Mouse (Mus musculus) forebrain, embryonic 15.5 days (tissue): ENCODE measurements around the gene Hist1h1b. TPM values are rescaled to one million over a fixed set of nuclear protein-coding genes. Genes with fewer than 3 reads are reported as not detected.
"Not testable (repeated sequence)": the region's sequence is repeated elsewhere in the genome, so short reads cannot be mapped to it uniquely, and the experiment has no call there.

Experiments
- ATAC-seq: fragments of 200-750 bp; cut with Nextera tagmentation; replicated peaks from 2 replicates; pipeline ENCODE4 v1.8.0; 2017; ENCODE audit warnings: mild to moderate bottlenecking, moderate TSS enrichment, moderate library complexity
- H3K27ac ChIP-seq: fragments of 300-500 bp; sonication (generic); replicated peaks from 2 replicates; pipeline ENCODE4 v1.5.1; 2015; ENCODE audit warnings: mild to moderate bottlenecking, inconsistent platforms
- H3K27me3 ChIP-seq: fragments of 300-500 bp; sonication (generic); 2 replicates; pipeline ENCODE4 v1.6.1; 2015; ENCODE audit warnings: inconsistent platforms
- H3K36me3 ChIP-seq: fragments of 300-500 bp; sonication (generic); 2 replicates; pipeline ENCODE4 v1.6.1; 2015; ENCODE audit warnings: mild to moderate bottlenecking, inconsistent platforms
- H3K4me1 ChIP-seq: fragments of 300-500 bp; sonication (generic); 2 replicates; pipeline ENCODE4 v1.6.1; 2015; ENCODE audit warnings: inconsistent platforms
- H3K4me2 ChIP-seq: fragments of 300-500 bp; sonication (generic); replicated peaks from 2 replicates; pipeline ENCODE4 v1.6.1; 2015; ENCODE audit warnings: mild to moderate bottlenecking, inconsistent platforms
- H3K4me3 ChIP-seq: fragments of 300-500 bp; sonication (generic); 2 replicates; pipeline ENCODE4 v1.5.1; 2015; ENCODE audit warnings: mild to moderate bottlenecking, inconsistent platforms
- H3K9ac ChIP-seq: fragments of 300-500 bp; sonication (generic); replicated peaks from 2 replicates; pipeline ENCODE4 v1.6.1; 2015; ENCODE audit warnings: mild to moderate bottlenecking, inconsistent platforms
- H3K9me3 ChIP-seq: fragments of 300-500 bp; sonication (generic); 2 replicates; pipeline ENCODE4 v1.6.1; 2016; ENCODE audit warnings: inconsistent platforms
- WGBS: fragments of 180-500 bp; shearing (Covaris S2); methylation state at CpG from one replicate; pipeline ENCODE4 v1.1.7; 2015; ENCODE audit warnings: mixed read lengths; 5-methylcytosine and 5-hydroxymethylcytosine counted together
- polyA plus RNA-seq: library from polyadenylated mRNA; unstranded; fragments of >200 nt; fragmentation: Nextera tagmentation; extraction: Ambion mirVana; gene quantifications from 2 replicates; pipeline ENCODE4 v1.2.1, GENCODE M21; 2015

Hist1h1b gene
- 9.6 and 13.7 TPM in 2 replicates for polyA plus RNA-seq

GRCm38 (mm10) chr13:21779767-21780731 is at the start of gene Hist1h1b:
TSS of gene Hist1h1b (minus strand) at chr13:21780625.
- Histone ChIP-seq H3K4me3 (peak within 1 kb of the TSS; percentile 50), H3K4me1 (peaks cover 44% of the 10 kb centered on the region), H3K9me3 (no peaks in the 10 kb centered on the region), H3K27ac (peak within 1 kb of the TSS; percentile 89), H3K27me3 (no peaks in the 10 kb centered on the region), H3K9ac (peak within 1 kb of the TSS; percentile 60), H3K36me3 (no peaks in the 10 kb centered on the region), H3K4me2 (peak within 1 kb of the TSS; percentile 84)
- peak; percentile 6 for ATAC-seq
- under 1% methylated on average over 44 of the region's 44 CpGs for WGBS

- no peaks in the 10 kb centered on the region for H3K9me3 ChIP-seq
- H3K9ac ChIP-seq, result no peak overlapping the region
These were observed 48.1 kb upstream of the Hist1h1b start for GRCm38 (mm10) chr13:21828511-21828910.

GRCm38 (mm10) chr13:21820082-21820890 is 39.9 kb upstream of the Hist1h1b start:
- not testable (repeated sequence) for H3K9me3 ChIP-seq, H3K4me3 ChIP-seq, H3K4me1 ChIP-seq, H3K4me2 ChIP-seq, ATAC-seq, H3K27me3 ChIP-seq, H3K27ac ChIP-seq, H3K36me3 ChIP-seq, H3K9ac ChIP-seq
- WGBS, result 55% methylated on average over 7 of the region's 16 CpGs

More at GRCm38 (mm10) chr13:21828511-21828910, 48.1 kb upstream of the Hist1h1b start:
- 80% methylated on average over 3 of the region's 3 CpGs for WGBS
- Histone ChIP-seq H3K36me3 (no peaks in the 10 kb centered on the region), H3K27ac (no peak overlapping the region), H3K4me3 (no peak overlapping the region), H3K4me2 (no peak overlapping the region), H3K27me3 (no peaks in the 10 kb centered on the region), H3K4me1 (no peaks in the 10 kb centered on the region)
- no peak for ATAC-seq

- 0 out of 2 replicates have a peak overlapping the region, but pooled peaks have one; percentile 34 for H3K27ac ChIP-seq
These were observed 31.7 kb upstream of the Hist1h1b start for GRCm38 (mm10) chr13:21812092-21812491.

GRCm38 (mm10) chr13:21811539-21811938 is 31.1 kb upstream of the Hist1h1b start, which contains the start of gene Hist1h4m:
TSS of gene Hist1h4m (plus strand) at chr13:21811746.
- H3K9ac ChIP-seq, H3K27me3 ChIP-seq, H3K9me3 ChIP-seq, H3K4me1 ChIP-seq, H3K36me3 ChIP-seq: not testable (repeated sequence)
- Histone ChIP-seq H3K4me2 (peak within 1 kb of the TSS; percentile 42), H3K27ac (0 out of 2 replicates have a peak within 1 kb of the TSS, but pooled peaks have one; percentile 34), H3K4me3 (peak within 1 kb of the TSS; percentile 27)
- peak; percentile 53 for ATAC-seq
- no CpG with 5 or more reads among the region's 24 CpGs for WGBS

More at GRCm38 (mm10) chr13:21812092-21812491, 31.7 kb upstream of the Hist1h1b start:
- WGBS, result under 1% methylated on average over 14 of the region's 14 CpGs
- not testable (repeated sequence) for H3K9me3 ChIP-seq, H3K9ac ChIP-seq, H3K27me3 ChIP-seq, H3K4me1 ChIP-seq, H3K36me3 ChIP-seq
- peak overlapping the region; percentile 27 for H3K4me3 ChIP-seq
- peak overlapping the region; percentile 42 for H3K4me2 ChIP-seq
- peak; percentile 35 for ATAC-seq

- H3K36me3 ChIP-seq, H3K4me1 ChIP-seq, H3K9ac ChIP-seq, H3K27me3 ChIP-seq, H3K4me3 ChIP-seq, H3K9me3 ChIP-seq, H3K4me2 ChIP-seq, H3K27ac ChIP-seq: not testable (repeated sequence)
- peak; percentile 32 for ATAC-seq
- no CpG with 5 or more reads among the region's 8 CpGs for WGBS
These were observed 30.6 kb upstream of the Hist1h1b start for GRCm38 (mm10) chr13:21811074-21811473.

- not testable (repeated sequence) for H3K36me3 ChIP-seq, H3K27ac ChIP-seq, H3K4me2 ChIP-seq, H3K27me3 ChIP-seq, H3K4me3 ChIP-seq, H3K9me3 ChIP-seq, H3K4me1 ChIP-seq, H3K9ac ChIP-seq
- ATAC-seq, result peak; percentile 98
- no CpG with 5 or more reads among the region's 23 CpGs for WGBS
These were observed 29.6 kb upstream of the Hist1h1b start, which contains the start of the genes Hist1h2bq and Hist1h2ao for GRCm38 (mm10) chr13:21810073-21810472. TSS of gene Hist1h2bq (minus strand) at chr13:21810197. TSS of gene Hist1h2ao (plus strand) at chr13:21810465.

- peak; percentile 74 for ATAC-seq
- H3K4me3 ChIP-seq, H3K9me3 ChIP-seq, H3K4me1 ChIP-seq, H3K27ac ChIP-seq, H3K27me3 ChIP-seq, H3K9ac ChIP-seq, H3K4me2 ChIP-seq, H3K36me3 ChIP-seq: not testable (repeated sequence)
- no CpG with 5 or more reads among the region's 4 CpGs for WGBS
These were observed 22.6 kb upstream of the Hist1h1b start for GRCm38 (mm10) chr13:21803058-21803457.

GRCm38 (mm10) chr13:21797163-21797562 is 16.7 kb upstream of the Hist1h1b start:
- not testable (repeated sequence) for H3K9ac ChIP-seq, H3K27ac ChIP-seq, ATAC-seq, H3K36me3 ChIP-seq, H3K4me1 ChIP-seq, H3K27me3 ChIP-seq, H3K9me3 ChIP-seq, H3K4me3 ChIP-seq, H3K4me2 ChIP-seq

GRCm38 (mm10) chr13:21795584-21795983 is 15.2 kb upstream of the Hist1h1b start:
- no peak overlapping the region for H3K27ac ChIP-seq
- H3K27me3 ChIP-seq, result no peaks in the 10 kb centered on the region
- H3K4me1 ChIP-seq, result no peaks in the 10 kb centered on the region
- no peak for ATAC-seq
- no peaks in the 10 kb centered on the region for H3K9me3 ChIP-seq
- no peak overlapping the region for H3K4me3 ChIP-seq
- 91% methylated on average over 7 of the region's 7 CpGs for WGBS
- no peaks in the 10 kb centered on the region for H3K36me3 ChIP-seq
- no peak overlapping the region for H3K9ac ChIP-seq
- H3K4me2 ChIP-seq, result no peak overlapping the region

GRCm38 (mm10) chr13:21790601-21791283 is 10.3 kb upstream of the Hist1h1b start:
- H3K27me3 ChIP-seq, result no peaks in the 10 kb centered on the region
- ATAC-seq, result no peak
- H3K27ac ChIP-seq, result no peak overlapping the region
- H3K36me3 ChIP-seq, result no peaks in the 10 kb centered on the region
- peaks cover 21% of the 10 kb centered on the region for H3K4me1 ChIP-seq
- 0 out of 2 replicates have a peak overlapping the region, but pooled peaks have one; percentile 3 for H3K4me3 ChIP-seq
- WGBS, result 5% methylated on average over 18 of the region's 18 CpGs
- peak overlapping the region; percentile 16 for H3K4me2 ChIP-seq
- H3K9ac ChIP-seq, result no peak overlapping the region
- H3K9me3 ChIP-seq, result no peaks in the 10 kb centered on the region
